Mouse (Mus musculus) heart, postnatal 10 days (tissue): ENCODE measurements around the gene Casc1. TPM values are rescaled to one million over a fixed set of nuclear protein-coding genes. Genes with fewer than 3 reads are reported as not detected.

Experiments
- DNase-seq, 2 experiments: peaks; one replicate each; pipeline ENCODE4 v3.0.0; 2021
- intact Hi-C: fragments of 180-260 bp; cut with DNase I; formaldehyde crosslinking; loops from one replicate; pipeline ENCODE4 v1.15.1; 2025
- total RNA-seq, 2 experiments: library from RNA; stranded (reverse); gene quantifications; 2 replicates each; pipeline ENCODE4 v1.2.3; 2021

Casc1 gene
- total RNA-seq, 2 experiments from 2014 or later = 0.40 to 0.77 TPM

DNA sequence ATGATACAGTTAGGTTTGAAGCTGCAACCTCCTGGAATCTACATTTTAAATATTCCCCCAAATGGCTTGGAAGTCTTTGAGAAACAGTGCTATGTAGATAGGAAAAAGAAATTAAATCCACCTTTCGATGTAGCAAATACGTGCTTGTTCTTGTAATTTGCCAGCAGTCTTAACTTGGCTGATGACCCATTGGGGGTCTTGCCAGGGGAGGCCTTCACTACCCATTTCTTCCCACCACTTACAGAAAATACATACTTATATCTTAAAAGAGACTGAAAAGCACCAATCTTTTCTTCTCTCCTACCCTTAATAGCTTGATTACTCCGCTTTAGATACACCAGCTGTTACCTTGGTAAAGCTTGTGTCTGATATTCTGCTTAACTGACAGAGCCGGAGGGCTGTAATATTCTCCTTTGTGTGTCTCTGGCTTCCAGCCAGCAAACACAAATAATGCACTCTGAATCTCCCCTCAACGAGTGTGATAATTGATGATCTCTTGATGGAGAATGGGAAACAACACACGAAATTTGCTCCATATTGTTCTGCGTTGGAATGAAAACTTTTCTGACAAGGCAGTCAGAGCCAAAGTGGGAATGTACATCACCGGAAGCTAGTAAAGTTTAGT is 637 bp downstream of the Casc1 start:
- intact Hi-C loops = loop anchor here (2.0 kb wide), 1 partner anchor 39 kb away; no protein-coding TSS in a partner anchor
- DNase-seq = no peak

DNA sequence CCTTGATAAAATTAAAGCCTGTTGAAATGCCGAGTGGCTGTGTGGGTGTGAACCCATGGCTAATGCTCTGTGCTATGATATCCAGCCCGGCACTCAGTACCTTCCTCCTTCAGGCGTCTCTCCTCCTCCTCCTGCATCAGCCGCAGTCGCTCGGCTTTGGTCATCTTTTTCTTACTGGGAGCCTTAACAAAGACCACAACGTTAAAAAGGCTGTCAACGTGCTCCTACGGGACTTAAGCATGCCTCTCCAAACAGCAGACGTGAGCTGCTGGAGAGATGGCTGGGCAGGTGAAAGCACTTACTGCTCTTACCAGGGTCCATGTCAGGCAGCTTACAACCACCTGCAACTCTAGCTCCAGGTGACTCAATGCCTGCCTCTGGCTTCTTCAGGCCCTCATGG is 5.7 kb downstream of the Casc1 start:
- intact Hi-C loops = no loop called here
- no peak for DNase-seq

GRCm38 (mm10) chr6:145204440-145204839 is 6.4 kb downstream of the Casc1 start:
- intact Hi-C loops = no loop called here

GRCm38 (mm10) chr6:145202432-145203125 is 8.2 kb downstream of the Casc1 start:
- intact Hi-C loops = no loop called here
- no peak for DNase-seq

More at GRCm38 (mm10) chr6:145204440-145204839, 6.4 kb downstream of the Casc1 start:
- DNase-seq = no peak

GRCm38 (mm10) chr6:145197949-145198686 is 12.7 kb downstream of the Casc1 start:
- DNase-seq = no peak
- intact Hi-C loops = no loop called here

- intact Hi-C loops = no loop called here
- no peak for DNase-seq
Measured at GRCm38 (mm10) chr6:145193446-145193845, 17.4 kb downstream of the Casc1 start.

GRCm38 (mm10) chr6:145193038-145193437 is 17.8 kb downstream of the Casc1 start:
- intact Hi-C loops = no loop called here

GRCm38 (mm10) chr6:145187093-145188088 is 23.4 kb downstream of the Casc1 start:
- intact Hi-C loops = loop anchor here (1.0 to 2.0 kb wide), 2 partner anchors 99 to 155 kb away; no protein-coding TSS in a partner anchor
- peak; percentile 32 to 40 for DNase-seq

More at GRCm38 (mm10) chr6:145193038-145193437, 17.8 kb downstream of the Casc1 start:
- DNase-seq = no peak

DNA sequence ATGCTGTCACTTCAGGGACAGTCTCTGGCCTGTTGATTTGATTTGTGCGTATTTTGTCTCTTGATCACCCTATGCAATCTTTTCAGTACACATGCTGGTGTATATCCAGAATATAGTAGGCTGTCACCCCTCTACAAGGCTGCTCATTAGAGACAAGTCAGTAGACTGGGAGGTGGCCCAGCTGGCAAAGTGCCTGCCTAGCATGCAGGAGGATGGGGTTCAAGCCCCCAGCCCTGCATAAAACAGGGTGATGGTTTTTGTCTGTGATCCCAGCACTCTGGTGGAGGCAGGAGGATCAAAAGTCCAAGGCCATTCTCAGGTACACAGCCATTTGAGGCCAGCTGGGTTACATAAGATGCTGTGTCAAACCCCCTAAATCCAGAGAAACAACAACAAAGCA is 24.7 kb downstream of the Casc1 start:
- intact Hi-C loops = loop anchor here (2.0 kb wide), 1 partner anchor 157 kb away; no protein-coding TSS in a partner anchor
- DNase-seq = no peak

DNA sequence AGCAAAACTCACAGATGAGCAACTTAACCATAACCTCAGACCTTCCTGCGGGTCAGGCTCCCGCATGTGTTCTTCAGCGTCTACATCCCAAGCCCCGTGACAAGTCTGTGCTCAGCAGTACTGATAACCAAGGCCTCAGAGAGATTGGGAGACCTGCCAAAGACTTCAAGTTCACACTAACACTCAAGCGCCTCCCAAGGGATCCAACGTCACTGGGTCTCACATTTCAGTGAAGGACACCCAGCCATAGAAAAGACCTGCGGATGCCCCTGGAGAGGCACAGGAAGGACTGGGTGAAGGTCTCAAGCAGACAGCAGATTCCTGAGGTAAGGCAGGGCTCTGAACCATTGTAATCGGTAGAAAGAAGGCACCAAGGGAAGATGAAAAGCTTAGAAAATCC is 28.8 kb downstream of the Casc1 start:
- DNase-seq = peak; percentile 80 to 84
- intact Hi-C loops = no loop called here

GRCm38 (mm10) chr6:145179665-145180064 is 31.1 kb downstream of the Casc1 start:
- intact Hi-C loops = loop anchor here (2.0 kb wide), 1 partner anchor 161 kb away; no protein-coding TSS in a partner anchor
- DNase-seq = peak; percentile 60 to 78

- intact Hi-C loops = no loop called here
- DNase-seq = no peak
Measured at GRCm38 (mm10) chr6:145176474-145176873, 34.3 kb downstream of the Casc1 start.

DNA sequence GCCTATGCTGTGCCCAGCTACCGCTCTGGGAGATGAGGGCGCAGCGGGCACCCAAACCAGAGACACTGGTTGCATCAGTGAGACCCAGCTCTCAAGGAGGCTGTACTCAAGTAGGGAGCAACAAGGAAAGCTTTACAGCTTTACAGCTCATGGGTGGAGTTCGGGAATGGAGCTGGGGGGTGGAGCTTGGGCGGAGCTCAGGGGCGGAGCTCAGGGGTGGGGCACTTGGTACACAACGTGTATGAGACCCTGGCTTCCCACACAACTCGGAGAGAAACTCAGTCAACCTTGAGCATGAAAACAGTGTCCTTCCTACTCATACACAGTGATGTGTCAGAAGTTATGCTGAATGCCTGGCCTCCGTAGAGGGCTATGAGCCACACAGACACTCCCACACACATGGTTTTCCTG is 35.2 kb downstream of the Casc1 start:
- DNase-seq = no peak
- intact Hi-C loops = no loop called here

DNA sequence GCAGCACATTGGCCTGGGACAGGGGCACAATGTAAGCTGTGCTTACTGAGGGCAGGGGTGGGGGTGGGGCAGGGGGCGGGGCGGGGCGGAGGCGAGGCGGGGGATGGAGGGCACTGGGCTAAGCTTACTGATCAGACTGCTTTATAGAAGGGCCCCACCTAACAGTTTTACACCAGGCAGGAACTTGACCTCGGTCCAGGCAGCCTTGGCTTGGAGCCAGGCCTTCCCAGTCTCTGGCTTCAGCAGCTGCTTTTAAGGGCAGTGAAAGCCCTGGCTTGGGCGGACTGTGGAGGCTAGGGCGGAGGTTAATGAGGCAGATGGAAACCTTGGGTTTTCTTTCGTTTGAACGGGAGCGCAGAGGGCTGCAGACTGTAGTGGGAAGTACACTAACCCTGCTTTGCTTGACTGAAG is 37.0 kb downstream of the Casc1 start:
- intact Hi-C loops = no loop called here
- DNase-seq = peak; percentile 92 to 93

- intact Hi-C loops = no loop called here
- no peak for DNase-seq
Measured at GRCm38 (mm10) chr6:145171892-145172606, 38.8 kb downstream of the Casc1 start.

DNA sequence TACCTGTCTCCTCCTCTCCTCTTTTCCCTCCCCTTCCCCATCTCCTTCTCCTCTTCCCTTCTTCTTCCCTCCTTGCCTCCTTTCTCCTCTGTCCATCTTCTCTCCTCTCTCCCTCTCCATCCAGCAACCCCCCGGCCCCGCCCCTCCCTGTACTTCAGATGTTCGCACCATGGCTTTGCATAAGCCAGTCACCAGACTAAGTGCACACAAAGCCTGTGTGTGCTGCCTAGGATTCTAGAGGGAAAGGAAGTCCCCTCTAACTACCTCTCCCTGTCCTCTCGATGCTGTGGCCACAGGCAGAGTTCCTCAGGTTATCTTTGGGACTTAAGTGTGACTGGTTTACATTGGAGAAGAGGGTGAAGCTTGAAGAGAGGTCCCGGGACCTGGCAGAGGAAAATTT is 50.2 kb downstream of the Casc1 start:
- no peak for DNase-seq
- intact Hi-C loops = no loop called here

DNA sequence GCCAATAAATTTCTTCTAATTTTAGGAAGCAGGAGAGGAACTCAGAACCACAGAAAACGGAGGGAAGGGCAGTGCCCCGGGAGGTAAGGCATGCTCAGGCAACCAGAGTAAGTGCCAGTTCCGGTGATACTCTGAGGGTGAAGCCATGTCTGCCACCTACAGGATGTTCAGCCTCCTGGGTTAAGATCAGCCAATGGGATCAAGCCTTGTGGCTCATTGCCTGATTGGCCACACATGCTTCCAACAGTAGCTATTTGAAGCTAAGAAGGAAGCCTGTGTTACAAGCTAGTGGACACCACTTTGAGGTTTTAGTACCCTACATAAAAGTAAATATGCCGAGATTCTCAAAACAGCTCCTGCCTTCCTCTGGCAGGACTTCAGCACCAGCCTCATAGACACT is 52.2 kb downstream of the Casc1 start:
- no peak for DNase-seq
- intact Hi-C loops = no loop called here

DNA sequence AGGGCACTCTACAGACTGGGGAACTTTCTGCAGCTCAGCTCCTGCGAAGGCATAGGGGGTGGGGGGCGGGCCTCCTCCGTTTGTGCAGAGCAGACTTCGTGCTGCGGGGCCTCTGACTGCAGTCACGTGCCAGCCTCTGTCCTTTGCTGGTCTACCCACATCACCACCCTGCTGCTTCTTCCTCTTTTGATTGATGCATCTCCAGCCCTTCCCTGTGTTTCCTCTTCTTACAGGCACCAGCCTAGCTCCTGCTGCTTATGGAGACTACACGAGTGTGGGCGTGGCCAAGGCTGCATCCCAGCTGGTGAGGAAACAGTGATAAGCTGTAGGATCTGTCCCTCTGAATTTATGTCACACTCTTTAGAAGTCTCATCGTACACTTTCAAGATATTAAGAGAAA is 61.8 kb downstream of the Casc1 start:
- intact Hi-C loops = no loop called here
- DNase-seq = no peak

- DNase-seq = no peak
- intact Hi-C loops = no loop called here
Measured at GRCm38 (mm10) chr6:145147716-145148115, 63.1 kb downstream of the Casc1 start.

DNA sequence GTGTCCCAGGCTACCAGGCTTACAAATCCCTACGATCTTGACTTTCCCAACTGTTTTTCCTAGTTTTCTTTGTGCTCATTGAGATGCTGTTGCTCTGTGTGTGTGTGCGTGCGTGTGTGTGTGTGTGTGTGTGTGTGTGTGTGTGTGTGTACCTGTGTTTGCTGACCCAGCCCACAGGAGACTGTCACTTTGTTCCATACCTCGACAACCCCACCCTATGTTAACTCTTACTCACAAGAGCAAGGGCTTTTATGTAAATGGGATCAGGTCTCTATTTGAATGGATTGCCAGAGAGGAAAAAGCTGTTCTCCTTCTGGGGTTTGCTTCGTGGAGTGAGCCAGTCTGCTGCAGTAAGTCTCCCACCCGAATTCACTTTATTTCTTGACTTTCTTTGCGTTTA is 65.6 kb downstream of the Casc1 start:
- no peak for DNase-seq
- intact Hi-C loops = no loop called here
